Mouse (Mus musculus): ENCODE data around the gene Ucn2. TPM values are rescaled to one million over a fixed set of nuclear protein-coding genes. Genes with fewer than 3 reads are reported as not detected.

Ucn2 gene
- polyA plus RNA-seq, 1 experiment from 2014 or later = not detected

GRCm38 (mm10) chr9:109000726-109001125 lies 14.9 kb downstream of the Ucn2 start:
- Histone ChIP-seq H3K9ac (ENCODE audit: low read depth, low read length) (no peak overlapping the region), H3K9me3 (ENCODE audit: control insufficient read depth, low read length) (no peaks in the 10 kb centered on the region), H3K27me3 (replicated peaks; ENCODE audit: control insufficient read depth, insufficient read depth, low read length) (no peaks in the 10 kb centered on the region), H3K36me3 (ENCODE audit: control insufficient read depth, insufficient read depth, low read length) (no peaks in the 10 kb centered on the region), H3K27ac (ENCODE audit: low read depth, low read length) (no peak overlapping the region), H3K4me3 (ENCODE audit: low read depth, low read length) (no peak overlapping the region), H3K4me2 (no peak overlapping the region), H3K4me1 (replicated peaks; ENCODE audit: control insufficient read depth, insufficient read depth, low read length) (peaks cover 9% of the 10 kb centered on the region)
- 8% methylated on average over 3 of the region's 3 CpGs for WGBS
- ATAC-seq (replicated peaks; ENCODE audit: low FRiP score) (peak; percentile 57), DNase-seq (ENCODE audit: low spot score) (peak; percentile 64)

DNA sequence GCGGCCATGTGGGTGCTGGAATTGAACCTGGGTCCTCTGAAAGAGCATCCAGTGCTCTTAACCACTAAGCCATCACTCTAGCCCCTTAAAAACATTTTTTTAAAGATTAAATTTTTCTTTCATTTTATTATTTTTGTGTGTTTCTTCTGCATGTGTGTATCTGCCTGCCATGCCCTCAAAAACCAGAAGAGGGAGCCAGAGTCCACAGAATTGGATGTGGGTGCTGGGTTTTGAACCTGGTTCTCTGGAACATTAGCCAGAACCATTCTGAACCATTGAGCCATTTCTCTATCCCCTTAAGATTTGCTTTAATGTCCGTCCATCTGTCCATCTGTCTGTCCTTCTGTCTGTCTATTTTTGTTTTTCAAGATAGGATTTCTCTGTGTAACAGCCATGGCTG lies 17.4 kb downstream of the Ucn2 start:
- Histone ChIP-seq H3K27ac (ENCODE audit: low read depth, low read length) (no peak overlapping the region), H3K9ac (ENCODE audit: low read depth, low read length) (no peak overlapping the region), H3K4me3 (ENCODE audit: low read depth, low read length) (no peak overlapping the region), H3K36me3 (ENCODE audit: control insufficient read depth, insufficient read depth, low read length) (no peaks in the 10 kb centered on the region), H3K27me3 (replicated peaks; ENCODE audit: control insufficient read depth, insufficient read depth, low read length) (no peaks in the 10 kb centered on the region), H3K9me3 (ENCODE audit: control insufficient read depth, low read length) (no peaks in the 10 kb centered on the region), H3K4me1 (replicated peaks; ENCODE audit: control insufficient read depth, insufficient read depth, low read length) (peaks cover 9% of the 10 kb centered on the region), H3K4me2 (no peak overlapping the region)
- WGBS = 38% methylated on average over 2 of the region's 2 CpGs
- ATAC-seq (replicated peaks; ENCODE audit: low FRiP score) (no peak), DNase-seq (ENCODE audit: low spot score) (no peak)

DNA sequence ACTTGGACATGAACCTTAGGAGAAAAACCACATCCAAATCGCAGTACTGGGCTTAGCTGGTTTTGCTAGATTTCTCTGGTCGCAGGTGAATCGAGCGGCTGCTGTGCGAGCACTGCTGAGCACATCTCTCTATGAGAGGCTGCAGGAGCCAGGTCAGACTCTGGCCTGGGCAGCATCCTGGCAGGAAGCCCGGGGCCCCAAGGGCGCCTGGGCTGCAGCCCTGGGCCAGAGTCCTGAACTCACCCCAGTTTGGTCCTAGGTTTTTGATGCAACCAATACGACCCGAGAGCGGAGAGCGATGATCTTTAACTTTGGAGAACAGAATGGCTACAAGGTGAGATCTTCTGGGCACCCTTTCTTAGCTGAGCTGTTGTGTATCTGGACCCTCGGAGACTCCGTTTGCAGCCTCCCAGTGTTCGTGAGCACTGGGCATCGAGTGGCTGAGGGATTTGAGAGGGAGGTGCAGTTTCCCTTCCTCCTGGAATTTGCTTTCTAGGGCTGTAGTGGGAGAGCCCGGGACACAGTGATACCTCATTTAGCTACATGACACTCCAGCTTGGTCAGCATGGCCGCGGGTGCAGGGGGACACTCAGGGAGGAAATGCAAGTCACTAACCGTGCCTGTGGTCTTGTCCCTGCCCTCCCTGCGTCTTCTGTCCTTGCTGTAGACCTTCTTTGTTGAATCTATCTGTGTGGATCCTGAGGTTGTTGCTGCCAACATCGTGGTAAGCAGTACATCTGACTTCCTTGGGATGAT lies 21.4 kb downstream of the Ucn2 start:
- no peak overlapping the region for H3K4me2 ChIP-seq
- H3K27me3 ChIP-seq (replicated peaks; ENCODE audit: control insufficient read depth, insufficient read depth, low read length) = no peaks in the 10 kb centered on the region
- H3K4me3 ChIP-seq (ENCODE audit: low read depth, low read length) = no peak overlapping the region
- no peak for ATAC-seq (replicated peaks; ENCODE audit: low FRiP score)
- no peak overlapping the region for H3K9ac ChIP-seq (ENCODE audit: low read depth, low read length)
- peaks cover 17% of the 10 kb centered on the region for H3K4me1 ChIP-seq (replicated peaks; ENCODE audit: control insufficient read depth, insufficient read depth, low read length)
- no peaks in the 10 kb centered on the region for H3K36me3 ChIP-seq (ENCODE audit: control insufficient read depth, insufficient read depth, low read length)
- DNase-seq (ENCODE audit: low spot score) = no peak
- no peaks in the 10 kb centered on the region for H3K9me3 ChIP-seq (ENCODE audit: control insufficient read depth, low read length)
- H3K27ac ChIP-seq (ENCODE audit: low read depth, low read length) = no peak overlapping the region
- 71% methylated on average over 21 of the region's 21 CpGs for WGBS

DNA sequence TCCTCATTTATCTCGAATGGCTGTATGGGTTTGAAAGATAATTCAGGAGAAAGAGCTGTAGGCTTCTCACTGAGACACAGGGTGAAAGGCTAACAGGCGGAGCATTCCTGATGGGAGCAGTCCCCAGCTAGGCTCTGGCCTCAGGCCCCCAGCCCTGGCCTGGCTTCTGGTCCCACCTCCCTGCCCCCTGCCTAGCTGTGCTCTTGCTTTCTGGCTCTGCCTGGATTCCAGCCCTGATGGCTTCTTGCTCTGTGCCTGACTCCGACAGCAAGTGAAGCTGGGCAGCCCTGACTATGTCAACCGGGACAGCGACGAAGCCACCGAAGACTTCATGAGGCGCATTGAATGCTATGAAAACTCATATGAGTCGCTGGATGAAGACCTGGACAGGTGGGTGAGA lies 22.3 kb downstream of the Ucn2 start:
- H3K4me3 ChIP-seq (ENCODE audit: low read depth, low read length) = no peak overlapping the region
- no peak overlapping the region for H3K27ac ChIP-seq (ENCODE audit: low read depth, low read length)
- no peak overlapping the region for H3K9ac ChIP-seq (ENCODE audit: low read depth, low read length)
- H3K4me1 ChIP-seq (replicated peaks; ENCODE audit: control insufficient read depth, insufficient read depth, low read length) = peaks cover 17% of the 10 kb centered on the region
- H3K9me3 ChIP-seq (ENCODE audit: control insufficient read depth, low read length) = no peaks in the 10 kb centered on the region
- DNase-seq (ENCODE audit: low spot score) (no peak), ATAC-seq (replicated peaks; ENCODE audit: low FRiP score) (no peak)
- H3K4me2 ChIP-seq = no peak overlapping the region
- no peaks in the 10 kb centered on the region for H3K27me3 ChIP-seq (replicated peaks; ENCODE audit: control insufficient read depth, insufficient read depth, low read length)
- 74% methylated on average over 9 of the region's 9 CpGs for WGBS
- no peaks in the 10 kb centered on the region for H3K36me3 ChIP-seq (ENCODE audit: control insufficient read depth, insufficient read depth, low read length)

GRCm38 (mm10) chr9:109008994-109009635 lies 23.3 kb downstream of the Ucn2 start:
- Histone ChIP-seq H3K9ac (ENCODE audit: low read depth, low read length) (no peak overlapping the region), H3K36me3 (ENCODE audit: control insufficient read depth, insufficient read depth, low read length) (no peaks in the 10 kb centered on the region), H3K27me3 (replicated peaks; ENCODE audit: control insufficient read depth, insufficient read depth, low read length) (no peaks in the 10 kb centered on the region), H3K4me2 (no peak overlapping the region), H3K9me3 (ENCODE audit: control insufficient read depth, low read length) (no peaks in the 10 kb centered on the region), H3K4me3 (ENCODE audit: low read depth, low read length) (no peak overlapping the region), H3K4me1 (replicated peaks; ENCODE audit: control insufficient read depth, insufficient read depth, low read length) (peaks cover 17% of the 10 kb centered on the region), H3K27ac (ENCODE audit: low read depth, low read length) (no peak overlapping the region)
- 67% methylated on average over 10 of the region's 10 CpGs for WGBS
- no peak for DNase-seq (ENCODE audit: low spot score)
- ATAC-seq (replicated peaks; ENCODE audit: low FRiP score) = no peak

DNA sequence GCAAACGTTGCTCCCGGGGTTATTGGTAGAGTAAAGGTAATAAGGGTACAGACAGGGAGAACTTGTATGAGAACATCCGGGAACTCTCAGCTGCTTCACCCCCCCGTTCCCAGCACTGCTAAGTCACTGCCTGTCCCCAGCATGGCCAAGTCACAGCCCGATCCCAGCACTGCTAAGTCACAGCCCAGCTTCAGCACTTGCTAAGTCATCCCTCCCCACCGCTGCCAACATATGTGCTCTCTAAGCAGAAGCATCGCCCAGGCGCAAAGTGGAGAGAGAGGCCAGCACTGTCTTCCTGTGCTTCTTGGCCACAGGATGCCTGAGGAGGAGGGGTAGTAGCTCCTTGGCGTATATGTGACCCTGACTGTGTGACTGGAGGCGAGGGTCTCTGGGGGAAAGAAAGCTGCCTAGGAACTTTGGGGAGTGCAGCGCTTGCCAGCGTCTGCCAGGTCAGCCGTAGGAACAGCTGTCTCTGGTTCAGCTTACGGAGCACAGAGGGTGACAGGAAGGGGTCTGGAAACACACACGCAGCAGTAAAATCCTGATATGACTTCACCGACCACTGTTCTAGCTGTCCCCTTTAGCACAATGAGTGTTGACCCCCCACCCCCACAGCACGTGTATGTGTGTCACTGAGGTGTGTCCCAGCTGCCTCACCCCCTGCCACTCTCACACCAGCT lies 24.0 kb downstream of the Ucn2 start:
- no peaks in the 10 kb centered on the region for H3K9me3 ChIP-seq (ENCODE audit: control insufficient read depth, low read length)
- H3K27me3 ChIP-seq (replicated peaks; ENCODE audit: control insufficient read depth, insufficient read depth, low read length) = no peaks in the 10 kb centered on the region
- no peak overlapping the region for H3K27ac ChIP-seq (ENCODE audit: low read depth, low read length)
- DNase-seq (ENCODE audit: low spot score) = no peak
- no peak overlapping the region for H3K4me3 ChIP-seq (ENCODE audit: low read depth, low read length)
- H3K4me1 ChIP-seq (replicated peaks; ENCODE audit: control insufficient read depth, insufficient read depth, low read length) = peaks cover 17% of the 10 kb centered on the region
- peak; percentile 61 for ATAC-seq (replicated peaks; ENCODE audit: low FRiP score)
- H3K4me2 ChIP-seq = peak overlapping the region; percentile 33
- H3K9ac ChIP-seq (ENCODE audit: low read depth, low read length) = no peak overlapping the region
- H3K36me3 ChIP-seq (ENCODE audit: control insufficient read depth, insufficient read depth, low read length) = no peaks in the 10 kb centered on the region
- 37% methylated on average over 17 of the region's 17 CpGs for WGBS

DNA sequence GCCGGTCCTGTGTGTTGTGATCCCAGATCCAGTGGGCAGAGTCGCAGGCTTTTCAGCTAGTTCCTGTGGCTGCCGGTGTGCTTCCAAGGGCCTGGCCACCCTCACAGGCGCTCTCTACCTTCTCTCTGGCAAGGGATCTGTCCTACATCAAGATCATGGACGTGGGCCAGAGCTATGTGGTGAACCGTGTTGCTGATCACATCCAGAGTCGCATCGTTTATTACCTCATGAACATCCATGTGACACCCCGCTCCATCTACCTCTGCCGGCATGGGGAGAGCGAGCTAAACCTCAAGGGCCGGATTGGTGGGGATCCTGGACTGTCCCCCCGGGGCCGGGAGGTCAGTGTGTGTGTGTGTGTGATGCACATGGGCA lies 24.5 kb downstream of the Ucn2 start:
- H3K4me2 ChIP-seq = no peak overlapping the region
- ATAC-seq (replicated peaks; ENCODE audit: low FRiP score) = no peak
- H3K27ac ChIP-seq (ENCODE audit: low read depth, low read length) = no peak overlapping the region
- H3K4me3 ChIP-seq (ENCODE audit: low read depth, low read length) = no peak overlapping the region
- peaks cover 21% of the 10 kb centered on the region for H3K4me1 ChIP-seq (replicated peaks; ENCODE audit: control insufficient read depth, insufficient read depth, low read length)
- WGBS = 83% methylated on average over 14 of the region's 14 CpGs
- H3K27me3 ChIP-seq (replicated peaks; ENCODE audit: control insufficient read depth, insufficient read depth, low read length) = no peaks in the 10 kb centered on the region
- no peak for DNase-seq (ENCODE audit: low spot score)
- H3K36me3 ChIP-seq (ENCODE audit: control insufficient read depth, insufficient read depth, low read length) = no peaks in the 10 kb centered on the region
- no peaks in the 10 kb centered on the region for H3K9me3 ChIP-seq (ENCODE audit: control insufficient read depth, low read length)
- H3K9ac ChIP-seq (ENCODE audit: low read depth, low read length) = no peak overlapping the region

DNA sequence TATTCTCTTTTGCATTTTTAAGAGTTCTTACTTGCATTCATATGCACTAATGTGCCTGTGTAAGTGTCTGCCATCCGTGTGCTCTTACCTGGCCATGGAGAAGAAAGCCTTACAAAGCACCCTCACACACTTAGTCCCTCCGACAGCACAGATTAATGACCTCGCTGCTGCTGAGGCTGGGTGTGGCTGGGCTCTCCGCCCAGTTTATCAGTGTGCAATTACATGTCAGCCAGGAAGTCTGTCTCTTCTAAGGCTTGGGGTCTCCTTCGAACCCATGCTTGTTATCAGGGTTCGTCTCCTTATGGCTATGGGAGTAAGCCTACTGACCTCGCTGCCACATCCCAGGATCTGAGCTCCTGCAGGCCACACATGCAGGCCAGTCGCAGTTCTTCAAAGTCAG lies 29.6 kb downstream of the Ucn2 start:
- no peak for DNase-seq (ENCODE audit: low spot score)
- Histone ChIP-seq H3K27me3 (replicated peaks; ENCODE audit: control insufficient read depth, insufficient read depth, low read length) (no peaks in the 10 kb centered on the region), H3K27ac (ENCODE audit: low read depth, low read length) (no peak overlapping the region), H3K9ac (ENCODE audit: low read depth, low read length) (no peak overlapping the region), H3K4me2 (no peak overlapping the region; the same call in 1 of the 2 replicates), H3K36me3 (ENCODE audit: control insufficient read depth, insufficient read depth, low read length) (no peaks in the 10 kb centered on the region), H3K4me1 (replicated peaks; ENCODE audit: control insufficient read depth, insufficient read depth, low read length) (peaks cover 21% of the 10 kb centered on the region), H3K4me3 (ENCODE audit: low read depth, low read length) (no peak overlapping the region), H3K9me3 (ENCODE audit: control insufficient read depth, low read length) (no peaks in the 10 kb centered on the region)
- WGBS = 30% methylated on average over 8 of the region's 8 CpGs
- peak; percentile 70 for ATAC-seq (replicated peaks; ENCODE audit: low FRiP score)

Measured in liver, embryonic 11.5 days (tissue).